Mouse (Mus musculus): ENCODE results near the gene Pomp. TPM values are rescaled to one million over a fixed set of nuclear protein-coding genes. Genes with fewer than 3 reads are reported as not detected.

The Pomp gene
- polyA plus RNA-seq (2015; fragmentation: Illumina TruSeq; extraction: RNeasy Lipid Tissue Mini Kit (QIAGEN cat#74804); ENCODE audit: low read depth, low replicate concordance) = 300 TPM

DNA sequence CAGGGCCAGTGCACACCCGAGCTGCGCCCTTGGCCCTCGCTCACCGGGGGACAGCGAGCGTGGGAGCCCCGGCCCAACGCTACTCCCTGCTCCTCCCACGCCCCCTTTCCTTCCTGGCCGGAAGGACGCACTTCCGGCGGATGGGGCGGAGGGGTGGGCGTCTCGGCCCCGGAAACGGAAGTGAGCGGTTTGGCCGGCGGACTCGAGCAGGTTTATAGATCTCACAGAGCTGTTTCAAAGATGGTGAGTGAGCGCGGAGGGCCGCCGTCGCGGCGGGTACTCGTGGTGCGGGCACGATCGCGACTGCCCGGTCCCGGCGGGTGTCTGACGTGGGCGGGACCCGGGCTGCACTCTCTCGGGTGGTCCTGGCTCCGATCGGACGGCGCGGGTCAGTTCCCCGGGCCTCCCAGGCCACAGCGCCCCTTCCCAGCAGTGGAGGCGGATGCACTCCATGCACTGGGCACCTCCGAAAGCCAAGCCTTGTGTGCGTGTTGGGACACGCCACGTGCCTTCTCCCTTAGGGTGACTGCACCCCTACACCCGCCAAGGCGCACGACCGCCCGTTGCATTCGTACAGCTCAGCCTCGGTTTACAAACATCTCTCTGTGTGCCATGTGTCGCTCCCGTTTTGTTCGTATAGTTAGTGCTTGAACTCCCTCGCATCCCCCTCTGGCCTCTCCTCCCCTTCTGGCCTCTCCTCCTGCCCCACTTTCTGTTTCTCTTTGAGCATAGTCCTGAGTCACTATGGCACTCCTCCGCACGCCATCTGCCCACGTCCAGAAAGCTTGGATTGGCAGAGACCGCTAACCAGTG is at the start of gene Pomp:
Pomp (plus strand) TSS at position 13 of the 813 bp plus-strand sequence.

GRCm38 (mm10) chr5:147894455-147895076 is 34.3 kb downstream of the Pomp start, which contains the start of gene Slc46a3:
Gene Slc46a3 (minus strand): TSS chr5:147894815.

Other genes starting within 250 kb of the Pomp start
- gene Flt1, start 134.4 kb upstream of the Pomp start, polyA plus RNA-seq (2015; fragmentation: Illumina TruSeq; extraction: RNeasy Lipid Tissue Mini Kit (QIAGEN cat#74804); ENCODE audit: low read depth, low replicate concordance) = 25.9 TPM
- 9.2 TPM for gene Slc46a3, start 34.4 kb downstream of the Pomp start, polyA plus RNA-seq (2015; fragmentation: Illumina TruSeq; extraction: RNeasy Lipid Tissue Mini Kit (QIAGEN cat#74804); ENCODE audit: low read depth, low replicate concordance)
- 24.5 TPM for gene Mtus2, start 96.9 kb downstream of the Pomp start, polyA plus RNA-seq (2015; fragmentation: Illumina TruSeq; extraction: RNeasy Lipid Tissue Mini Kit (QIAGEN cat#74804); ENCODE audit: low read depth, low replicate concordance)

Data from brain, adult 10 weeks (tissue).